ENCODE assay signal across 18 mouse cellular contexts in the genomic region with DNA sequence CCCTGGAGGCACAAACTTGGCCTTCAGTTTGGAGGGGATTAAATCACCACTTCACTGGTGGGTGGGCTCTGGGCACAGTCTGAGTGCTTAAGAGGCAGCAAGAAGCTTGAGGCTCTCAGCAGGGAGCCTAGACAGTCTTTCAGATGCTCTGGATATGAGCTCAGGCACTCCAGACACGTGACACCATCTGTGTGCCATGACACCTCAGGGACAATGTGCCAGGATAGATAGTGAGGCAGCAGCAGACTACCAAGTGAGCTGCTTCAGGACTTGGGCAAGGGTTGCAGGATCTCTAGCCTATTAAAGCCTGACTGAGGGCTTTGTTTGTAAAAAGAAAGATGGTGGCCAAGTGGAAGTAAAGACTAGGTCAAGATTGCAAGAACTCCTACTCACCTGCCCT. TPM values are rescaled to one million over a fixed set of nuclear protein-coding genes. Genes with fewer than 3 reads are reported as not detected.
DNase-seq lines count a peak whose midpoint lies in the region; ATAC-seq and TF ChIP-seq lines count a peak whose summit lies in the region.
"Had no signal": no experiment of that assay in that cellular context is flagged by ENCODE, and none has a peak within 500 bp of the region (broad histone marks: within the 10 kb centered on the region; RNA-seq: fewer than 3 reads in every experiment).

No protein-coding gene starts in this region.

- TF ChIP-seq CTCF in kidney, adult 2 months (conservative IDR thresholded peaks at IDR 0.05; ENCODE audit: insufficient read depth, insufficient read length, low read depth, low read length) = no peak

- no peak overlapping the region for H3K4me3 ChIP-seq in kidney, adult 2 months (ENCODE audit: insufficient read depth, low read depth, low read length)
- H3K4me3 ChIP-seq: embryonic facial prominence, embryonic 15.5 days; forebrain, embryonic 12.5 days; heart, embryonic 12.5 days; hindbrain, embryonic 10.5 days had no signal

- no peaks in the 10 kb centered on the region for H3K36me3 ChIP-seq in kidney, adult 2 months (ENCODE audit: control insufficient read depth, insufficient read depth, low read length)
- H3K36me3 ChIP-seq: embryonic facial prominence, embryonic 15.5 days; forebrain, embryonic 12.5 days; heart, embryonic 12.5 days; hindbrain, embryonic 10.5 days had no signal

- H3K27me3 ChIP-seq in kidney, adult 2 months (replicated peaks; ENCODE audit: control insufficient read depth, insufficient read depth, low read length) = no peaks in the 10 kb centered on the region
- H3K27me3 ChIP-seq: embryonic facial prominence, embryonic 15.5 days; forebrain, embryonic 12.5 days; heart, embryonic 12.5 days had no signal

- DNase-seq in retina, postnatal 1 day = peak; percentile 23
- no peak for DNase-seq in retina, embryonic 14.5 days (ENCODE audit: low spot score)
- DNase-seq in kidney, adult 2 months = no peak
- DNase-seq in heart, adult 9 months (ENCODE audit: low spot score in 2 of 2) = no peak
- DNase-seq: adrenal gland, adult 8-10 months; cerebellum, adult 2 months; cerebellum, postnatal 10 days; embryo, embryonic 11 days; gastrocnemius, postnatal 10 days; heart, adult 18-20 months had no signal

- ATAC-seq in common myeloid progenitor, adult 5-6 weeks (replicated peaks; ENCODE audit: low read depth, poor library complexity, severe bottlenecking) = 0 out of 2 replicates have a peak, but pooled peaks have one; percentile 36
- ATAC-seq in megakaryocyte-erythroid progenitor cell, adult 5-6 weeks (replicated peaks; ENCODE audit: low FRiP score, low TSS enrichment, poor library complexity, severe bottlenecking) = peak; percentile 94
- ATAC-seq: forebrain, embryonic 16.5 days had no signal

- 85% methylated on average over 1 of the region's 1 CpGs for WGBS in kidney, adult 2 months

- no peak overlapping the region for H3K27ac ChIP-seq in kidney, adult 2 months (ENCODE audit: insufficient read depth, low read depth, low read length)
- H3K27ac ChIP-seq: embryonic facial prominence, embryonic 15.5 days; forebrain, embryonic 12.5 days; hindbrain, embryonic 10.5 days; hindbrain, embryonic 14.5 days had no signal

- H3K4me1 ChIP-seq in kidney, adult 2 months (ENCODE audit: control insufficient read depth, insufficient read depth, low read length) = no peaks in the 10 kb centered on the region

- TF ChIP-seq POLR2A in kidney, adult 2 months (IDR thresholded peaks at IDR 0.05; ENCODE audit: low read depth, low read length) = no peak

RNA-seq across cellular contexts. Expression of a gene that starts 36.3 kb away (rescaled TPM):
- 90.3 and 94.5 TPM in 2 replicates for total RNA-seq in common myeloid progenitor, adult 5-6 weeks (2017)
- 188 and 245 TPM in 2 replicates for total RNA-seq in megakaryocyte-erythroid progenitor cell, adult 5-6 weeks (2014; fragmentation: Nextera tagmentation)
- total RNA-seq in megakaryocyte-erythroid progenitor cell, adult 5-6 weeks (2017) = 98.3 and 173 TPM in 2 replicates
- 1.3 and 1.6 TPM in 2 replicates for polyA plus RNA-seq in kidney, adult 2 months (2012; rRNA removed)
